Mouse (Mus musculus): ENCODE results near the gene Tmem120b. TPM values are rescaled to one million over a fixed set of nuclear protein-coding genes. Genes with fewer than 3 reads are reported as not detected.
A peak's percentile ranks its signal among the peaks of the same experiment; 100 is the strongest.

The Tmem120b gene
- polyA plus RNA-seq, 1 experiment from 2014 or later = 10.4 TPM

DNA sequence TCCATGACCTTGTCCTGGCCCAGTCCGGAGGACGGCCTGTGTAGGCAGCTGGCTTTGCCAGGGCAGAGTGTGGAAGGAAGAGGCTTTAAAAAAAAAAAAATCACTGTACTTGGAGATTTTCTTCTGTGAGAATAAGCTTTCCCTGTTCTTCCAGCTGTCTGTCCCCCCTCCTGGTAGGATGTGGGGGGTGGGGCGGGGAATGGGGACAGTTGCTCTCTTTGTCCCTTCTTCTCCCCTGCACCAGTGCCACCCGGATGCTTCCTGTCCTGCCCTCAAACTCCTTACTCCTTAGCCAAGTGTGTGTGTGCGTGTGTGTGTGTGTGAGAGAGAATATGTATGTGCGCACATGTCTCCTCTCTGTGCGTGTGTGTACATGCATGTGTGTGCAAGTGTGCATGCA is 38.5 kb upstream of the Tmem120b start:
- Histone ChIP-seq H3K4me3 (ENCODE audit: low read length) (no peak overlapping the region), H3K4me1 (ENCODE audit: control insufficient read depth, insufficient read depth, low read length) (peaks cover 16% of the 10 kb centered on the region), H3K9ac (ENCODE audit: low read depth, low read length) (no peak overlapping the region), H3K27me3 (replicated peaks; ENCODE audit: control insufficient read depth, insufficient read depth, low read length) (no peaks in the 10 kb centered on the region), H3K36me3 (ENCODE audit: control insufficient read depth, insufficient read depth, low read length) (0 out of 2 replicates have a peak, but pooled peaks cover 5% of the 10 kb centered on the region), H3K4me2 (ENCODE audit: low read depth, low read length) (no peak overlapping the region), H3K27ac (ENCODE audit: low read length) (no peak overlapping the region), H3K9me3 (ENCODE audit: control insufficient read depth, low read length) (0 out of 2 replicates have a peak, but pooled peaks cover 3% of the 10 kb centered on the region)
- ATAC-seq = no peak
- WGBS = 80% methylated on average over 7 of the region's 7 CpGs

GRCm38 (mm10) chr5:123031312-123031711 is 36.9 kb upstream of the Tmem120b start:
- Histone ChIP-seq H3K4me1 (ENCODE audit: control insufficient read depth, insufficient read depth, low read length) (peaks cover 22% of the 10 kb centered on the region), H3K9me3 (ENCODE audit: control insufficient read depth, low read length) (0 out of 2 replicates have a peak, but pooled peaks cover 3% of the 10 kb centered on the region), H3K4me2 (ENCODE audit: low read depth, low read length) (no peak overlapping the region), H3K4me3 (ENCODE audit: low read length) (no peak overlapping the region), H3K9ac (ENCODE audit: low read depth, low read length) (no peak overlapping the region), H3K27me3 (replicated peaks; ENCODE audit: control insufficient read depth, insufficient read depth, low read length) (no peaks in the 10 kb centered on the region), H3K36me3 (ENCODE audit: control insufficient read depth, insufficient read depth, low read length) (0 out of 2 replicates have a peak, but pooled peaks cover 5% of the 10 kb centered on the region), H3K27ac (ENCODE audit: low read length) (no peak overlapping the region)
- WGBS = 93% methylated on average over 3 of the region's 3 CpGs
- ATAC-seq = no peak

DNA sequence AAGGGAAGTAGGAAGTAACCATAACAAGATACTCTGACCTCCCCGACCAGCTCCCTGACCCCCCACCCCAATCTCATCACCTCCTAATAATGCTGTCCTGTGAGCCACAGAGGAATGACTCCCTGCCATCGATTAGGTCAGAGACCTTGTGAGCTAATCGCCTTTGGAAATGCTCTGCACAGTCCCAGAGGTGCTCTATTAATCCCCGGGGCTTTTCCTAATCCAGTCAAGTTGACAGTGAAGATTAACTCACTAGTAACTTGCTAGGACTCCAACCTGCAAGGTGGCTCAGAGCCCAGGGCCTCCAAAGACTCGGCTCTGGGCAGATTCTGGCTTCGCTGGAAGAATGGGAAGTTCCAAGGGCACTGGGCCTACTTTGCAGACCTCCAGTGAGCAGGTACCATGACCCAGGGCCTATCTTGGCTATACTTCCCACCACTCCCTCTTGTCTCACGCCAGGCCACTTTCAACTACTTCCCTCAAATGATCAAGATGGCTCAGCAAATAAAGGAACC is 34.5 kb upstream of the Tmem120b start:
- no peak overlapping the region for H3K4me3 ChIP-seq (ENCODE audit: low read length)
- 66% methylated on average over 7 of the region's 7 CpGs for WGBS
- no peak overlapping the region for H3K4me2 ChIP-seq (ENCODE audit: low read depth, low read length)
- ATAC-seq = no peak
- no peak overlapping the region for H3K9ac ChIP-seq (ENCODE audit: low read depth, low read length)
- no peak overlapping the region for H3K27ac ChIP-seq (ENCODE audit: low read length)
- H3K4me1 ChIP-seq (ENCODE audit: control insufficient read depth, insufficient read depth, low read length) = peaks cover 12% of the 10 kb centered on the region
- 0 out of 2 replicates have a peak, but pooled peaks cover 3% of the 10 kb centered on the region for H3K9me3 ChIP-seq (ENCODE audit: control insufficient read depth, low read length)
- H3K27me3 ChIP-seq (replicated peaks; ENCODE audit: control insufficient read depth, insufficient read depth, low read length) = no peaks in the 10 kb centered on the region
- H3K36me3 ChIP-seq (ENCODE audit: control insufficient read depth, insufficient read depth, low read length) = 0 out of 2 replicates have a peak, but pooled peaks cover 5% of the 10 kb centered on the region

DNA sequence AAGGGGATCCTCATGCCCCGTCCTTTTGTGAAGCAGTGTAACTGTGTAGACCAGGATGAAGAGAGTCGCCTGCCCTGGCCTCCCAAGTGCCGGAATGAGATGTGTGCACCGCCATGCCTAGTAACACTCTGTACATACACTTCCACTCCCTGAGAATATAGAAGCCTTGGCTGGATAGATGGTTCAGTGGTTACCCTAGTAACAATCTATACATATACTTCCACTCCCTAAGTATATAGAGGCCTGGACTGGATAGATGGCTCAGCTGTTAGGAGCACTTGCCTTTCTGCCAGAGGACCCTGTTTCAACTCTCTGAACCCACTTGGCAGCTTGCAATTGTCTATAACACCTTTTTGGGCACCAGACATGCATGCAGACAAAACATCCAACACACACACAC is 33.1 kb upstream of the Tmem120b start:
- 86% methylated on average over 4 of the region's 4 CpGs for WGBS
- Histone ChIP-seq H3K9ac (ENCODE audit: low read depth, low read length) (no peak overlapping the region), H3K27ac (ENCODE audit: low read length) (peak overlapping the region; percentile 78), H3K36me3 (ENCODE audit: control insufficient read depth, insufficient read depth, low read length) (0 out of 2 replicates have a peak, but pooled peaks cover 2% of the 10 kb centered on the region), H3K4me2 (ENCODE audit: low read depth, low read length) (peak overlapping the region; percentile 20; the same call in 1 of the 2 replicates), H3K27me3 (replicated peaks; ENCODE audit: control insufficient read depth, insufficient read depth, low read length) (no peaks in the 10 kb centered on the region), H3K9me3 (ENCODE audit: control insufficient read depth, low read length) (0 out of 2 replicates have a peak, but pooled peaks cover 3% of the 10 kb centered on the region), H3K4me3 (ENCODE audit: low read length) (no peak overlapping the region), H3K4me1 (ENCODE audit: control insufficient read depth, insufficient read depth, low read length) (peaks cover 14% of the 10 kb centered on the region)
- ATAC-seq = peak; percentile 56

DNA sequence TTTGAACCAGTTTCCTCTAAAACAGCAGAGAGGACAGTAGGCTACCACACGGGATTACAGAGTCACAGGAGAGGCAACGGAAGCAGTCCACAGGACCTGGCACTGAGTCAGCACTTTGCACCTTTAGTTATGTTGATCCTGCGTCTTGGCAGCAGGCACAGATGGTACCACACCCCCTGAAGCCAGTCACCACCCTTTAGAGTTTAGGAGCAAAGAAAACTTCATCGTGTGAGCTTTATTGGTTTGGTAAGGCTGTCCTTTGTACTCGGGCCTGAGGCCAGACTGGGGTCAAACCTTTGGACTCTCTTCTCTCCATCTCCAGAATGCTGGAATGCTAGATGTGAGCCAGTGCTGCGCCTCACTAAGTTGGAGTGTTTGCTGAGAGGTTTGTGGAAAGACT is 32.7 kb upstream of the Tmem120b start:
- peak; percentile 87 for ATAC-seq
- Histone ChIP-seq H3K4me3 (ENCODE audit: low read length) (no peak overlapping the region), H3K4me1 (ENCODE audit: control insufficient read depth, insufficient read depth, low read length) (peaks cover 14% of the 10 kb centered on the region), H3K9ac (ENCODE audit: low read depth, low read length) (no peak overlapping the region), H3K4me2 (ENCODE audit: low read depth, low read length) (0 out of 2 replicates have a peak overlapping the region, but pooled peaks have one; percentile 20), H3K36me3 (ENCODE audit: control insufficient read depth, insufficient read depth, low read length) (0 out of 2 replicates have a peak, but pooled peaks cover 2% of the 10 kb centered on the region), H3K27me3 (replicated peaks; ENCODE audit: control insufficient read depth, insufficient read depth, low read length) (no peaks in the 10 kb centered on the region), H3K27ac (ENCODE audit: low read length) (peak overlapping the region; percentile 78), H3K9me3 (ENCODE audit: control insufficient read depth, low read length) (0 out of 2 replicates have a peak, but pooled peaks cover 3% of the 10 kb centered on the region)
- 26% methylated on average over 6 of the region's 6 CpGs for WGBS

DNA sequence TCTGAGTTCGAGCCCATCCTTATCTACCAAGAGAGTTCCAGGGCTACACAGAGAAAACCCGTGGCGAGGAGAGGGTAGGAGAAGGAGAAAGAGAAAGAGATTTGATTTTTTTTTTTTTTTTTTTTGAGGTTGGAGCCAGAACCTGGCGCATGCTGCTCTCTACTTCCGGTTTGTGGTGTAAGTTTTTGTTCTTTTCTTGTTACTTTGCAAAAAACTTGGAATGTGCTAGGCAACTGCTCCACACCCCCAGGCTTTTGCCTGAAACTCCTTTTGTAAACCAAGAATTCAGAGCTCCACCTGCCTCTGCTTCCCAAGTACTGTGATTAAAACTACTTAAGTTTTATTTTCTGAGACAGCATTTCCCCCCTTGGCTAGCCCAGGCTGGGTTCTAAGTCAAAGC is 30.1 kb upstream of the Tmem120b start:
- Histone ChIP-seq H3K4me3 (ENCODE audit: low read length) (no peak overlapping the region), H3K4me2 (ENCODE audit: low read depth, low read length) (no peak overlapping the region), H3K36me3 (ENCODE audit: control insufficient read depth, insufficient read depth, low read length) (no peaks in the 10 kb centered on the region), H3K4me1 (ENCODE audit: control insufficient read depth, insufficient read depth, low read length) (peaks cover 14% of the 10 kb centered on the region), H3K9ac (ENCODE audit: low read depth, low read length) (no peak overlapping the region), H3K27me3 (replicated peaks; ENCODE audit: control insufficient read depth, insufficient read depth, low read length) (no peaks in the 10 kb centered on the region), H3K27ac (ENCODE audit: low read length) (no peak overlapping the region), H3K9me3 (ENCODE audit: control insufficient read depth, low read length) (no peaks in the 10 kb centered on the region)
- WGBS = 83% methylated on average over 5 of the region's 5 CpGs
- ATAC-seq = no peak

DNA sequence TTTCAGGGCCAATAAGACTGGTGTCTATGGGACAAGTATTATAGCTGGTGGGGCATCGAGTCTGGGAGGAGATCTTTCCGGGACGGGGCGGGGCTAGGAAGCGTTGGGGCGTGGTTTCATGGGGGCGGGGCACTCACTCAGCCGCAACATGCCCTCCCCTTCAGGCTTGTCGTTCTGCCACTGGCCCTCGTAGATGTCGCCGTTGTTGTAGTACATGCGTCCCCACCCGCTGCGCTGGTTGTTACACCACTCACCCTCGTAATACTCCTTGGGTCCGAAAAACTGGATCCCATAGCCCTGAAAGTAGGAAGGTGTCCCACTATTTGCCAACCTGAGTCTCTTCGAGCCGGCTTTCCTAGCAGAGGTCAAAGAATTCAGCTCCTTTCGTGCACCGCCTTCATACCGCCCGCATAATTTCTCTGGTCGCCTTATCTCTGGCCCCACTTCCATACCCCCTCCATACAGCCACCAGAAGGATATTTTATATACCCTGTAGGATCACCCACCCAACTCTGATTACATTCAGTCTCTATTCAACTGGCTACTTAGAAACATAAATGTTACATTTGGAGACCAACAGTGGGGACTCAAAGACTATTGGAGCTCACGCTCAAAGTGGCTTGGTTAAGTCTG is 29.0 kb upstream of the Tmem120b start:
- peak overlapping the region; percentile 66 for H3K4me2 ChIP-seq (ENCODE audit: low read depth, low read length)
- H3K36me3 ChIP-seq (ENCODE audit: control insufficient read depth, insufficient read depth, low read length) = no peaks in the 10 kb centered on the region
- H3K9ac ChIP-seq (ENCODE audit: low read depth, low read length) = peak overlapping the region; percentile 61
- peak overlapping the region; percentile 45 for H3K4me3 ChIP-seq (ENCODE audit: low read length)
- no peaks in the 10 kb centered on the region for H3K9me3 ChIP-seq (ENCODE audit: control insufficient read depth, low read length)
- ATAC-seq = peak; percentile 70
- H3K27me3 ChIP-seq (replicated peaks; ENCODE audit: control insufficient read depth, insufficient read depth, low read length) = no peaks in the 10 kb centered on the region
- H3K27ac ChIP-seq (ENCODE audit: low read length) = peak overlapping the region; percentile 36; the same call in 1 of the 2 replicates
- H3K4me1 ChIP-seq (ENCODE audit: control insufficient read depth, insufficient read depth, low read length) = peaks cover 14% of the 10 kb centered on the region
- 5% methylated on average over 25 of the region's 25 CpGs for WGBS

DNA sequence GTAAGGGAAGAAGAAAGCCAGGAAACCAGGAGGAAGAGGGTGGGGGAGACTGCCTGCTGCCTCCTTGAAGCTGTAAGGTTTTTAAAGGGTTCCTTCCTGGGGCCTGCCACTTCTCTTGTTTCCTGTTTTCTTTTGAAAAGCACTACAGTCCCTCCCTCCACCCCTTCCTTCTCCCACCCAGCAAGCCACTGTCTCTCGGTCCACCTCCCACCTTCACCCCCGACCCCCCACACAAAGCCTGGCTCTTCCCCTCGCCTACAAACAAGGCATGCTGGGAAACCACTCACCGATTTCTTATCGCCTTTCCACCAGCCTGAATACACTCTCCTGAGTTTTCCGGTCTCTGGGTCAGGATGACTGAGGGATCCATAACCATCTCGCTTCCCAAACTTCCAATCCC is 27.4 kb upstream of the Tmem120b start:
- no peak overlapping the region for H3K4me3 ChIP-seq (ENCODE audit: low read length)
- H3K27ac ChIP-seq (ENCODE audit: low read length) = peak overlapping the region; percentile 26; the same call in 1 of the 2 replicates

DNA sequence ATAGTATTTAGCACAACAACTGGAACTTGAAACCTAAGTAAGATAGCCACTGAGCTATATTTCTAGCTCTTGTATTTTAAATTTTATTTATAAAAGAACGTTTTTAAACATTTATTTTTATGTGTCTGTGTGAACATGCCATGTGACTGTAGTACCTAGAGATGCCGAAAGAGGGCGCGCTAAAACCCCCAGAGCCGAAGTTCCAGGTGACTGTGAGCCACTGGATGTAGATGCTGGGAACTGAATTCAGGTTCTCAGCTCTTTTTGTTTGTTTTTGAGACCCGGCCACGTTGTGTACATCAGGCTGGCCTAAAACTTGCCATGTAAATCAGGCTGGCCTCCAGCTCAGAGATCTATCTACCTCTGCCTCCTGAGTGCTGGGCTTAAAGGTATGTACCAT is 24.4 kb upstream of the Tmem120b start:
- Histone ChIP-seq H3K4me2 (ENCODE audit: low read depth, low read length) (no peak overlapping the region), H3K27ac (ENCODE audit: low read length) (no peak overlapping the region), H3K9me3 (ENCODE audit: control insufficient read depth, low read length) (no peaks in the 10 kb centered on the region), H3K4me1 (ENCODE audit: control insufficient read depth, insufficient read depth, low read length) (peaks cover 4% of the 10 kb centered on the region; the same call in 1 of the 2 replicates), H3K4me3 (ENCODE audit: low read length) (no peak overlapping the region), H3K36me3 (ENCODE audit: control insufficient read depth, insufficient read depth, low read length) (no peaks in the 10 kb centered on the region), H3K9ac (ENCODE audit: low read depth, low read length) (no peak overlapping the region), H3K27me3 (replicated peaks; ENCODE audit: control insufficient read depth, insufficient read depth, low read length) (no peaks in the 10 kb centered on the region)
- 27% methylated on average over 7 of the region's 7 CpGs for WGBS
- no peak for ATAC-seq

More for the DNA sequence above, 27.4 kb upstream of the Tmem120b start:
- H3K4me2 ChIP-seq (ENCODE audit: low read depth, low read length) = no peak overlapping the region
- H3K9ac ChIP-seq (ENCODE audit: low read depth, low read length) = 0 out of 2 replicates have a peak overlapping the region, but pooled peaks have one; percentile 16
- H3K27me3 ChIP-seq (replicated peaks; ENCODE audit: control insufficient read depth, insufficient read depth, low read length) = no peaks in the 10 kb centered on the region
- no peaks in the 10 kb centered on the region for H3K36me3 ChIP-seq (ENCODE audit: control insufficient read depth, insufficient read depth, low read length)
- no peaks in the 10 kb centered on the region for H3K9me3 ChIP-seq (ENCODE audit: control insufficient read depth, low read length)
- WGBS = 55% methylated on average over 7 of the region's 7 CpGs
- no peak for ATAC-seq
- H3K4me1 ChIP-seq (ENCODE audit: control insufficient read depth, insufficient read depth, low read length) = peaks cover 12% of the 10 kb centered on the region
